Mouse (Mus musculus) activated CD4-positive, CD25-positive, alpha-beta regulatory T cell (primary cell): ENCODE data around the gene Rab11a. TPM values are rescaled to one million over a fixed set of nuclear protein-coding genes. Genes with fewer than 3 reads are reported as not detected.

Experiments
- polyA plus RNA-seq, 2 experiments: library from polyadenylated mRNA; unstranded; fragments of 100-300 nt; shearing (Covaris generic); gene quantifications; one replicate each; pipeline ENCODE4 v1.2.1; 2017

Gene Rab11a
- polyA plus RNA-seq = 100 to 1,000 TPM; 333 to 404 TPM

DNA sequence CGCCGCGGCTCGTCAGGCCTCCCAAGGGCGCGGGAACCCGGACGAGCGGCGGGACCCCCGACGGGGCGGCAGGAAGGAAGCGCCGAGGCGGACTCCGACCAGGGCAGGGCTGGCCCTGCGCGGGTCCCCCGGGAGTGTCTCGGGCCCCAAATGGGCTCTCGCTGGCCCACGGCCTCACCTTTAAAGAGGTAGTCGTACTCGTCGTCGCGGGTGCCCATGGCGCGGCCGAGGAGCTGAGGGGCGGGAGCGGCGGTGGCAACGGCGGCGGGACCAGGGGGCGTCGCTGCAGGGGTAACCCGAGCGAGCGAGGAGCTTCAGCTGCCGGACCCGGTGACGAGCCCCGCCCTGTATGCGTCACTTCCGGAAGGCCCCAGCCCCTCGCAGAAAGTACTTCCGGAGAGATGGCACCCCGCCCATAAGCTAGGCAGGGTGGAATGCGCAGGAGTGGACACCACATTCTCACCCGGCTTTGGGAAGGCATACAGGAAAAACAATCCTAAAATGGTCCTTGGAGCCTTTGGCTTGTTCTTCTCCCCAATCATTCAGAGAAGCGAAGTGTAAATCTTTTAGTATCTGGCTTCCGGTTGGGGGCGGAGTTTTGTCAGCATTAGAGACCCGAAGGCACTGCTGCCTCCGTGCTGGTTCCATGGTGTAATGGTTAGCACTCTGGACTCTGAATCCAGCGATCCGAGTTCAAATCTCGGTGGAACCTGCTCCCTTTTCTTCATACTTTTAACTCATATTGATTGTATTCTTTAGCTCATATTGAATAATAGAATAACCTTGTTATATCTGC is at the start of gene Rab11a:
TSS of gene Rab11a (minus strand) at position 353 of the 796 bp plus-strand sequence.

Other genes starting within 250 kb of the Rab11a start
- gene Dennd4a, start 73.6 kb upstream of the Rab11a start, polyA plus RNA-seq = 10 to 100 TPM; 18.6 to 26.5 TPM
- under 1 TPM; 0.05 to 0.12 TPM for gene Slc24a1, start 213.8 kb upstream of the Rab11a start, polyA plus RNA-seq
- gene Ints14, start 223.1 kb upstream of the Rab11a start, polyA plus RNA-seq = 10 to 100 TPM; 37.4 to 43.2 TPM